Mouse (Mus musculus) stomach, postnatal 0 days (tissue): ENCODE results near the gene Rbbp8nl.

Experiments used
- CTCF ChIP-seq: IDR thresholded peaks from 2 replicates; pipeline ENCODE4 v1.5.1; 2016; ENCODE audit warnings: antibody characterized with exemption, low read depth, mild to moderate bottlenecking, moderate library complexity
- EP300 ChIP-seq: optimal IDR thresholded peaks from 2 replicates; pipeline ENCODE3; 2016; ENCODE audit warnings: antibody characterized with exemption

DNA sequence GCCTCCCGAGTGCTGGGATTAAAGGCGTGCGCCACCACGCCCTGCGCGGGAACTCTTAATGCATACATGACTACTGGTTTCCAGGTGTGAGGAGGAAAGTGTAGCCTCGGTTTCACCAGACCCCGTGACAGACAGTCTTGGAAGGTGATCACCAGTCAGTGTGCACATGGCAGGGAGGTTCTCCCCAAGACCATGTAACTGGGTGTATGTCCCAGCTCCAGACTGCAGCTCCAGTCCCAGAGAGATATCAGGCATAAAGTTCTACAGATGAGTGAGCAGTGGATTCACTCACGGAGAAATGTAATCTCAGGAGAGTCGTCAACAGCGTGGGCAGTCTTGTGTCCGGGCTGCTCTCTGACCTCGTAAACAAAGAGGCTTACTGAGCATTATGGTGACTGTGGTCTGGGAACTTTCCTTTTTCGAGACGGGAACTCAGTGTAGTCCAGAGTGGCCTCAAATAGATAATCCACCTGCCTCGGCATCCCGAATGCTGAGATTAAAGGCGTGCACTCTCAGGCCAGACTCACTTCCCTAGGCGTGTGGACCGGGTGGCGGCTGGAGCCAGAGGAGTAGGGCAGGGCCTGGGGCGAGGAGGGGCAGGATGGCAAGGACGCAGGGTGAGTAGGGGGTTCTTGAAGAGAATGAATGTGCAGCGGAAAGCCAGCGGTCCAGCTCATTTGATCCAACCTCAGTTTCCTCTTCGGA lies 33.2 kb downstream of the Rbbp8nl start:
- no peak for TF ChIP-seq CTCF
- TF ChIP-seq EP300: no peak
